Mouse (Mus musculus) cerebellum, postnatal 14 days (tissue): ENCODE results near the gene Hdgfl3.

Experiments
- DNase-seq, 2 experiments: peaks; one replicate each; pipeline ENCODE4 v3.0.0; 2021; ENCODE audit warnings: mixed read lengths in 2 of 2

The Hdgfl3 gene

GRCm38 (mm10) chr7:81899361-81899760 is 34.9 kb downstream of the Hdgfl3 start:
- DNase-seq = no peak

- DNase-seq = no peak
Observed at GRCm38 (mm10) chr7:81885128-81885527, 49.1 kb downstream of the Hdgfl3 start.

- DNase-seq = peak in 1 of 2 experiments; percentile 42
Observed at GRCm38 (mm10) chr7:81881600-81881999, 52.7 kb downstream of the Hdgfl3 start.

GRCm38 (mm10) chr7:81880797-81881196 is 53.5 kb downstream of the Hdgfl3 start:
- no peak for DNase-seq

- DNase-seq = peak; percentile 35 to 52
Observed at GRCm38 (mm10) chr7:81880286-81880685, 54.0 kb downstream of the Hdgfl3 start.

- DNase-seq = no peak
Observed at GRCm38 (mm10) chr7:81875372-81875771, 58.9 kb downstream of the Hdgfl3 start.

- no peak for DNase-seq
Observed at GRCm38 (mm10) chr7:81874636-81875035, 59.6 kb downstream of the Hdgfl3 start.

- no peak for DNase-seq
Observed at GRCm38 (mm10) chr7:81873807-81874206, 60.5 kb downstream of the Hdgfl3 start.

GRCm38 (mm10) chr7:81872493-81873013 is 61.7 kb downstream of the Hdgfl3 start:
- no peak for DNase-seq

- DNase-seq = peak; percentile 99 to 100
Observed at GRCm38 (mm10) chr7:81868158-81868557, 66.1 kb downstream of the Hdgfl3 start.

- no peak for DNase-seq
Observed at GRCm38 (mm10) chr7:81867231-81867930, 66.9 kb downstream of the Hdgfl3 start.

GRCm38 (mm10) chr7:81865937-81866336 is 68.3 kb downstream of the Hdgfl3 start:
- DNase-seq = no peak

- DNase-seq = no peak
Observed at GRCm38 (mm10) chr7:81864552-81864951, 69.7 kb downstream of the Hdgfl3 start.

GRCm38 (mm10) chr7:81862587-81863583 is 71.4 kb downstream of the Hdgfl3 start:
- no peak for DNase-seq

- DNase-seq = no peak
Observed at GRCm38 (mm10) chr7:81861921-81862320, 72.4 kb downstream of the Hdgfl3 start.

GRCm38 (mm10) chr7:81861461-81861860 is 72.8 kb downstream of the Hdgfl3 start:
- DNase-seq = no peak

- no peak for DNase-seq
Observed at GRCm38 (mm10) chr7:81860996-81861395, 73.3 kb downstream of the Hdgfl3 start.

- no peak for DNase-seq
Observed at GRCm38 (mm10) chr7:81860071-81860470, 74.2 kb downstream of the Hdgfl3 start.

GRCm38 (mm10) chr7:81858968-81859721 is 75.1 kb downstream of the Hdgfl3 start, which contains the start of gene Tm6sf1:
Gene Tm6sf1, plus strand, starts transcription at chr7:81859001.
- DNase-seq = peak in 1 of 2 experiments; percentile 43

GRCm38 (mm10) chr7:81858236-81858635 is 76.0 kb downstream of the Hdgfl3 start:
- no peak for DNase-seq

GRCm38 (mm10) chr7:81856221-81856620 is 78.1 kb downstream of the Hdgfl3 start:
- DNase-seq = no peak

- DNase-seq = no peak
Observed at GRCm38 (mm10) chr7:81855694-81856093, 78.6 kb downstream of the Hdgfl3 start, which contains the start of gene Gm10160. Gene Gm10160, minus strand, starts transcription at chr7:81855794.
